Mouse (Mus musculus) limb, embryonic 11.5 days (tissue): ENCODE measurements around the gene Lcn10. TPM values are rescaled to one million over a fixed set of nuclear protein-coding genes. Genes with fewer than 3 reads are reported as not detected.

Experiments
- ATAC-seq: fragments of 200-750 bp; cut with Nextera tagmentation; 2 replicates; pipeline ENCODE4 v1.8.0; 2017; ENCODE audit warnings: low read depth; ENCODE audit not compliant: insufficient number of reproducible peaks, low FRiP score, low TSS enrichment
- DNase-seq: peaks from one replicate; pipeline ENCODE4 v3.0.0-alpha.2; 2015; ENCODE audit warnings: low spot score
- H3K27ac ChIP-seq: fragments of 300-500 bp; sonication (generic); replicated peaks from 2 replicates; pipeline ENCODE4 v1.5.1; 2014; ENCODE audit warnings: low read depth, mild to moderate bottlenecking, low read length
- H3K27me3 ChIP-seq: fragments of 300-500 bp; sonication (generic); 2 replicates; pipeline ENCODE4 v1.6.1; 2014; ENCODE audit warnings: mild to moderate bottlenecking, low read length, mixed read lengths; ENCODE audit not compliant: control insufficient read depth, insufficient read depth
- H3K36me3 ChIP-seq: fragments of 300-500 bp; sonication (generic); 2 replicates; pipeline ENCODE4 v1.6.1; 2014; ENCODE audit warnings: mild to moderate bottlenecking, low read length, moderate library complexity, mixed read lengths; ENCODE audit not compliant: control insufficient read depth, insufficient read depth
- H3K4me1 ChIP-seq: fragments of 300-500 bp; sonication (generic); 2 replicates; pipeline ENCODE4 v1.6.1; 2014; ENCODE audit warnings: low read length, mixed read lengths; ENCODE audit not compliant: control insufficient read depth, insufficient read depth
- H3K4me2 ChIP-seq: fragments of 300-500 bp; sonication (generic); 2 replicates; pipeline ENCODE4 v1.6.1; 2014; ENCODE audit warnings: low read depth, mild to moderate bottlenecking, moderate library complexity; ENCODE audit not compliant: severe bottlenecking
- H3K4me3 ChIP-seq: fragments of 300-500 bp; sonication (generic); 2 replicates; pipeline ENCODE4 v1.5.1; 2014; ENCODE audit warnings: low read depth, low read length
- H3K9ac ChIP-seq: fragments of 300-500 bp; sonication (generic); 2 replicates; pipeline ENCODE4 v1.6.1; 2014; ENCODE audit warnings: mild to moderate bottlenecking, low read length
- H3K9me3 ChIP-seq: fragments of 300-500 bp; sonication (generic); 2 replicates; pipeline ENCODE4 v1.6.1; 2016; ENCODE audit warnings: low read length; ENCODE audit not compliant: control insufficient read depth
- WGBS: fragments of 180-500 bp; shearing (Covaris S2); extraction: QIAGEN DNeasy Blood & Tissue Kit; methylation state at CpG from one replicate; pipeline ENCODE4 v1.1.7; 2014; 5-methylcytosine and 5-hydroxymethylcytosine counted together
- polyA plus RNA-seq: library from polyadenylated mRNA; unstranded; fragments of >200 nt; fragmentation: Nextera tagmentation; extraction: Ambion mirVana; gene quantifications from 2 replicates; pipeline ENCODE4 v1.2.1, GENCODE M21; 2014

Gene Lcn10
- polyA plus RNA-seq, 1 experiment from 2014 or later = not detected

DNA sequence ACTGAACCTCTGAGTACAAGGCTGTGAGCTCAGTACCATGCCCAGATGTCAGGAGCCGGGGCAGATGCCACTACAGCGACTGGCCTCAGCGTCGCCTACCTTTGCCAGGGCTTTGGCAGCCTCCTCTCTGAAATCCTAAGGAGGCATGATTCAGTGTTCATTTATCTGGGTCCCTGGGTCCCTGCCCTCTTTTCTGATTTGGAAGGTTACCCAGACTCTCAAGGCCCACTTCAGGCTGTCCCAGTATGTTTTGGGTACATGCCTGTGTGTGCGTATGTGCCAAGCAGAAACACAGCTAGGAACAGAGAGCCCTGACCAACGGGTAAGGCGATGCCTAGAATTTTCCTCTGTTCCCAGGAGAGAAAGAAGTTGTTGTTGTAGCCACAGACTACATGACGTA, 22.2 kb upstream of the Lcn10 start:
- H3K4me2 ChIP-seq = no peak overlapping the region
- no peak overlapping the region for H3K4me3 ChIP-seq
- DNase-seq (no peak), ATAC-seq (no peak)
- no peaks in the 10 kb centered on the region for H3K36me3 ChIP-seq
- no peak overlapping the region for H3K9ac ChIP-seq
- no peak overlapping the region for H3K27ac ChIP-seq
- no peaks in the 10 kb centered on the region for H3K9me3 ChIP-seq
- 77% methylated on average over 8 of the region's 8 CpGs for WGBS
- H3K27me3 ChIP-seq = no peaks in the 10 kb centered on the region
- no peaks in the 10 kb centered on the region for H3K4me1 ChIP-seq

DNA sequence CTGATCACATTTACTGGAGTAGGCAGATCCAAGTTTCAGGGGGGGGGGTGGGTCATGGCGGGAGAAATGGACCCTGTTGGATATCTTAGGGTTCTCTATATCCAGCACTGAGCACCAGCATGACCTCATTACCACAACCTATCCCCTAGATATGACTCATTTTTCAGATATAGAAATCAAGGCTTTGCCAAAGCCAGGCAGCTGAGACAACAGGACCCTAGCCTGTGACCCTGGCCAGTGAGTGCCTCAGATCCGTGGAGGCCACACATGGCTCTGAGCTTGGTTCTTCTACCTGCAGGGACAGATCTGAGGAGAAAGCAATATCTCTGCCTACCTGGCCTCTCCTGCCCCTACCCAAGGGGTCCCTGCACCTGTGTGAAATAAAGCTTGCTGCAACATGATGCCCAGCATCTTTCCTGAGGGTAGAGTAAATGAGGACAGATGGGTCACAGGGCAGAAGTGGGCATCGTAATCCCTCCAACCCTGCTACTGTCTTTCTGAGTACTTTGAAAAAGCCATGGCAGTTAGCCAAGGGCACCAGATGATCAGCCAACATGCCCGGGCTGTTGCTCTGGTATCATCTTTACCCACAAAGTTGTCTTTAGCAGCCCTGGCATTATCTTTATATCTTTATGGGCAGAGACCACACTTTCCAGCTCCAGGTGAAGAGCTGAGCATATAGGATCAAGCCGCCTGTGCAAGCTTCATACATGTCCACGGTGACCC, 21.1 kb upstream of the Lcn10 start:
- Histone ChIP-seq H3K9ac (no peak overlapping the region), H3K4me2 (no peak overlapping the region), H3K27ac (no peak overlapping the region), H3K36me3 (no peaks in the 10 kb centered on the region), H3K9me3 (no peaks in the 10 kb centered on the region), H3K27me3 (no peaks in the 10 kb centered on the region), H3K4me1 (no peaks in the 10 kb centered on the region), H3K4me3 (no peak overlapping the region)
- WGBS = 86% methylated on average over 6 of the region's 6 CpGs
- no peak for DNase-seq
- ATAC-seq = no peak

DNA sequence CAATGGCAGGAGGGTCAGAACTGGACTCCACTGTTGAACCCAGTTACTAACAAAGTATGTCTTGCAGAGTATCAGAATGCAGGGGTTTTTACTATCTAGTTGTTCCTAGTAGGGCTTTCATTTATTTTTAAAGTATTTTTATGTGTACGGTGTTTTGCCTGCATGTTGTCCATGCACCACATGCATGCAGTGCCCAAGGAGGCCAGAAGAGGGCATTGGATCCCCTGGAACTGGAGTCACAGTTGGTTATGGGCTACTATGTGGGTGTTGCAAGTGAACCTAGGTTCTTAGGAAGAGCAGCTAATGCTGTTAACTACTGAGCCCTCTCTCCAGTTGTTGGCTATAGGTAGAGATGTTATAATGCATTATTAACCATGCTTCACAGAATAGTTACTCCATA, 19.0 kb upstream of the Lcn10 start:
- Histone ChIP-seq H3K4me1 (no peaks in the 10 kb centered on the region), H3K4me2 (no peak overlapping the region), H3K36me3 (no peaks in the 10 kb centered on the region), H3K9ac (no peak overlapping the region), H3K9me3 (no peaks in the 10 kb centered on the region), H3K4me3 (no peak overlapping the region), H3K27ac (no peak overlapping the region), H3K27me3 (no peaks in the 10 kb centered on the region)
- DNase-seq = peak; percentile 76
- WGBS = 58% methylated on average over 1 of the region's 1 CpGs
- no peak for ATAC-seq

DNA sequence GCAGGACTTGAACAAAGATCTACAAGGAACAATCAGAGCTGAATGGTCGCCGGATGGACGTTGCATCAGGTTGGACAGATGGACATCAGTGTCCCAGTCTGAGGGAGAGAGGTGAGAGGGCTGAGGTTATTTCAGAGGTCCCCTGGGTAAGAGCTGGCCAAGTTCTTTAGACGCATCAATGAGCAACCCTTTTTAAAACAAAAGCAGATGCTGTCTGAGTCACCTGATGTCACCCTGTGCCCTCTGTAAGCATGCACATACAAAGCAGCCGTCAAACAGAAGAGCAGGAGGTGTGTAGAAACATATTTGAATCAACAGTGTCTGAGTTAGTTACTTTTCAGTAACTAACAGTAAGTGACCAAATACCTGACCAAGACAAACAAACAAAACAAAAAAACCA, 18.4 kb upstream of the Lcn10 start:
- H3K27ac ChIP-seq = no peak overlapping the region
- no peak overlapping the region for H3K4me2 ChIP-seq
- 85% methylated on average over 5 of the region's 5 CpGs for WGBS
- no peak for ATAC-seq
- no peaks in the 10 kb centered on the region for H3K9me3 ChIP-seq
- no peak overlapping the region for H3K9ac ChIP-seq
- no peak overlapping the region for H3K4me3 ChIP-seq
- H3K4me1 ChIP-seq = no peaks in the 10 kb centered on the region
- no peaks in the 10 kb centered on the region for H3K27me3 ChIP-seq
- DNase-seq = no peak
- H3K36me3 ChIP-seq = no peaks in the 10 kb centered on the region

DNA sequence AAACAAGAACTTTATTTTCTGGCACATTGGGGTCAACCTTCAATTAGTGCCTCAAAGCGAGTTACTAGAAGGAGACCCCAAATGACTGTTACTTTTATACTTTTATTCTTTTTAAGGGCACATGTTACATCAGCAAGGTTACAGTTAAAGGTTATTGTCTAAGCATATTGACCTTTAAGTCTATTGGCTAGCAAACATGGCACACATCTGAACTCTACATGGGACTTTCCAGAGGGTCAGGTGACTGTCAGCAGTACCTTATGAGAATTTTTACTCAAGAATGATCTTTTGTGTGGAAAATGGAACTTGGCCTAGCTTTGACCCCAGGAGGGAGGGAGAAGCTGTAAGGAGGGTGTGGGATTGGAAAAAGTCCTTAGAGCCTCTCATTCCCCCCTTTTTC, 16.0 kb upstream of the Lcn10 start:
- H3K4me3 ChIP-seq = no peak overlapping the region
- no peaks in the 10 kb centered on the region for H3K9me3 ChIP-seq
- no peak overlapping the region for H3K4me2 ChIP-seq
- no peaks in the 10 kb centered on the region for H3K27me3 ChIP-seq
- whole genome bisulfite sequencing = 64% methylated on average over 1 of the region's 1 CpGs
- no peak for DNase-seq
- H3K27ac ChIP-seq = no peak overlapping the region
- H3K9ac ChIP-seq = no peak overlapping the region
- no peaks in the 10 kb centered on the region for H3K4me1 ChIP-seq
- ATAC-seq = no peak
- H3K36me3 ChIP-seq = no peaks in the 10 kb centered on the region

DNA sequence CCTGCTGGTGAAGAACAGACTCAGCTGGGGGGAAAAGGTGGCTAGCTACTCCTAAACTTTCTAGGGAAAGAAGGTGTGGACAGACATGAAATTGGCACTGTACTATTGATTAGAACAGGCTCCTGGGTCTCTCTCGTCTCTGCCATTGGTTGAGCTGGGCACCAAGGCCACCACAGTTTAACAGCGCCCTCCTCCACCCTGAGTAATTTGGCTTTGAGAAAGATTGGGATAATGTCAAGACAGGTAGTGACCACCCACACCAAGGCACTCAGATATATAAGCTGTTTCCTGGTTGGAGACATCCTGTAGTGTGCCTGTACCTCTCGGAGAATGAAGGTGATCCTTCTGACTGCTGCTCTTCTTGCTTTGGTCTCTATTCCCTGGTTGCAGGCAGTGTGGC, 6.0 kb upstream of the Lcn10 start, which contains the start of gene Lcn6:
Gene Lcn6 (plus strand): TSS at position 301 of the 400 bp plus-strand sequence.
- ATAC-seq (no peak), DNase-seq (no peak)
- 84% methylated on average over 3 of the region's 3 CpGs for WGBS
- Histone ChIP-seq H3K9me3 (no peaks in the 10 kb centered on the region), H3K4me3 (no peak within 1 kb of the TSS), H3K4me1 (no peaks in the 10 kb centered on the region), H3K27ac (no peak within 1 kb of the TSS), H3K36me3 (no peaks in the 10 kb centered on the region), H3K9ac (no peak within 1 kb of the TSS), H3K27me3 (no peaks in the 10 kb centered on the region), H3K4me2 (no peak within 1 kb of the TSS)

DNA sequence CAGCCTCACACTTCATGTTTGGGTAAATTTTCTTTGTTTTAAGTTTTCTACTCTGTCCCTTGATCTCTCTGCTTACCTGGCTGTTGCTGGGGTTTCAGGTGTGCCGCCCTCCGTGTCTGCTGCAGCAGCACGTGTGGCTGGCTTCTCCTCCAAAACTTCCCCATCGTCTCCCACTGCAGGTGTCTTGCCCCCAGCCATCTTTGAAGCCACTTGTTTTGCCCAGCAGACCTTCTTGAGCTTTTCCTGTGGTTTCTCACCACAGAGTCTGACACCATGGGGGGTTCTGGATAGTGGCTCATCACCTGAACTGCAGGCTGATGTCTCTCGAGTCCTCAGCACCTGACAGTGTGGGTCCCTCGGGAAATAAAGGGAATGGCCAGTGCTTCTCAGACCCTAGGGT, 3.0 kb upstream of the Lcn10 start:
- 89% methylated on average over 6 of the region's 6 CpGs for WGBS
- Histone ChIP-seq H3K4me3 (no peak overlapping the region), H3K9me3 (no peaks in the 10 kb centered on the region), H3K9ac (no peak overlapping the region), H3K27me3 (no peaks in the 10 kb centered on the region), H3K27ac (no peak overlapping the region), H3K4me1 (no peaks in the 10 kb centered on the region), H3K36me3 (no peaks in the 10 kb centered on the region), H3K4me2 (no peak overlapping the region)
- ATAC-seq = no peak
- DNase-seq = no peak

DNA sequence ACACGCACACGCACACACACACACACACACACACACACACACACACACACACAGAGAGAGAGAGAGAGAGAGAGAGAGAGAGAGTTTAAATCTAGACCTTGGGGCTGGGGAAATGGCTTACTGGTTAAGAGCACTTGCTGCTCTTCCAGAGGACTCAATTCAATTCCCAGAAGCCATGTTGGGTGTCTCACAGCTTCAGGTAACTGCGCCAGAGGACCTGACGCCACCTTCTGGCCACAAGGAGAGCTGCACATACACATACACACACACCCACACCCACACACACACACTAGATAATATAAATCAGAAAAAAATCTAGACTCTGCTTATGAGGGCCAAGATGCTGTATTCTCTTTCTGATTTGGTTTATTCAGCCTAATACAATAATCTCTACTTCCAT, 4.4 kb downstream of the Lcn10 start:
- Histone ChIP-seq H3K4me1 (no peaks in the 10 kb centered on the region), H3K4me3 (no peak overlapping the region), H3K27ac (no peak overlapping the region), H3K4me2 (no peak overlapping the region), H3K36me3 (no peaks in the 10 kb centered on the region), H3K9ac (no peak overlapping the region), H3K9me3 (no peaks in the 10 kb centered on the region), H3K27me3 (no peaks in the 10 kb centered on the region)
- WGBS = 57% methylated on average over 4 of the region's 4 CpGs
- ATAC-seq = no peak
- DNase-seq = no peak

DNA sequence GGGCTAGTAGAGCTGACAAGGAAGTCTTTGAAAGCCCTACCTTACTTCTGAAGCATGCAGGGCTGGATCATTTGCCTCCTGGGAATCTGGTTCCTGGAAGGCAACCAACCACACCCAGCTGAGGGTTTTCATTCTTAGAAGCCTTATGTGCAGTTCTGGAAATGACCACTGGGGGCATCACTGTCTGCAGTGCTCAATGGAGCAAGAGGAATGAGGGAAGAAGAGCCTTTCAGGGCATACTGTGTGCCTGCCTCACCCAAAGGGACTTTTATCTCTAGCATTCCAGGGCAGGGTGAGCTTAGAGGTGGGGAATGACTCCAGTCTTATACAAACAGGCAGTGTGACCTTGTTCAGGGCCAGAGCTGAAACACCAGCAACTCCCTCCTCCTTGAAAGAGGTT, 12.1 kb downstream of the Lcn10 start:
- no peaks in the 10 kb centered on the region for H3K9me3 ChIP-seq
- H3K9ac ChIP-seq = no peak overlapping the region
- no peak for ATAC-seq

More for the DNA sequence above, 12.1 kb downstream of the Lcn10 start:
- peak; percentile 79 for DNase-seq
- Histone ChIP-seq H3K4me1 (no peaks in the 10 kb centered on the region), H3K27me3 (no peaks in the 10 kb centered on the region), H3K4me3 (no peak overlapping the region), H3K27ac (no peak overlapping the region), H3K4me2 (no peak overlapping the region), H3K36me3 (no peaks in the 10 kb centered on the region)
